Mouse (Mus musculus) midbrain, embryonic 16.5 days (tissue): ENCODE data around the gene Chpf2. TPM values are rescaled to one million over a fixed set of nuclear protein-coding genes. Genes with fewer than 3 reads are reported as not detected.
"Not testable (repeated sequence)": the region's sequence is repeated elsewhere in the genome, so short reads cannot be mapped to it uniquely, and the experiment has no call there.

ENCODE experiments used
- ATAC-seq: fragments of 200-750 bp; cut with Nextera tagmentation; 2 replicates; pipeline ENCODE4 v1.8.0; 2017; ENCODE audit warnings: moderate TSS enrichment
- H3K27ac ChIP-seq: fragments of 300-500 bp; sonication (generic); 2 replicates; pipeline ENCODE4 v1.5.1; 2014; ENCODE audit warnings: mild to moderate bottlenecking, low read length, mixed read lengths
- H3K27me3 ChIP-seq: fragments of 300-500 bp; sonication (generic); 2 replicates; pipeline ENCODE4 v1.6.1; 2014; ENCODE audit warnings: low read depth, low read length, mixed read lengths; ENCODE audit not compliant: control insufficient read depth, insufficient read depth
- H3K36me3 ChIP-seq: fragments of 300-500 bp; sonication (generic); 2 replicates; pipeline ENCODE4 v1.6.1; 2014; ENCODE audit warnings: mild to moderate bottlenecking, low read length, moderate library complexity, mixed read lengths; ENCODE audit not compliant: control insufficient read depth, insufficient read depth
- H3K4me1 ChIP-seq: fragments of 300-500 bp; sonication (generic); 2 replicates; pipeline ENCODE4 v1.6.1; 2014; ENCODE audit warnings: mild to moderate bottlenecking, low read length, mixed read lengths; ENCODE audit not compliant: control insufficient read depth, insufficient read depth
- H3K4me2 ChIP-seq: fragments of 300-500 bp; sonication (generic); 2 replicates; pipeline ENCODE4 v1.6.1; 2014; ENCODE audit warnings: mild to moderate bottlenecking, low read length, mixed read lengths
- H3K4me3 ChIP-seq: fragments of 300-500 bp; sonication (generic); 2 replicates; pipeline ENCODE4 v1.5.1; 2014; ENCODE audit warnings: low read depth, mild to moderate bottlenecking, low read length, moderate library complexity, mixed read lengths
- H3K9ac ChIP-seq: fragments of 300-500 bp; sonication (generic); 2 replicates; pipeline ENCODE4 v1.6.1; 2014; ENCODE audit warnings: low read depth, low read length, mixed read lengths
- H3K9me3 ChIP-seq: fragments of 300-500 bp; sonication (generic); replicated peaks from 2 replicates; pipeline ENCODE4 v1.6.1; 2014; ENCODE audit warnings: mild to moderate bottlenecking, low read length, mixed read lengths; ENCODE audit not compliant: control insufficient read depth, poor library complexity, severe bottlenecking
- WGBS: fragments of 180-500 bp; shearing (Covaris S2); extraction: QIAGEN DNeasy Blood & Tissue Kit; methylation state at CpG from one replicate; pipeline ENCODE4 v1.1.7; 2014; 5-methylcytosine and 5-hydroxymethylcytosine counted together
- polyA plus RNA-seq: library from polyadenylated mRNA; unstranded; fragments of >200 nt; fragmentation: Nextera tagmentation; extraction: Ambion mirVana; gene quantifications from 2 replicates; pipeline ENCODE4 v1.2.1, GENCODE M21; 2015

Chpf2 gene
- polyA plus RNA-seq, 1 experiment from 2014 or later: 23.3 TPM

- no peak for ATAC-seq
- H3K4me3 ChIP-seq: no peak overlapping the region
- no peak overlapping the region for H3K27ac ChIP-seq
- no peaks in the 10 kb centered on the region for H3K36me3 ChIP-seq
- no peak overlapping the region for H3K9ac ChIP-seq
- H3K4me1 ChIP-seq: peaks cover 5% of the 10 kb centered on the region
- H3K27me3 ChIP-seq: no peaks in the 10 kb centered on the region; the same call in 1 of the 2 replicates
- no peaks in the 10 kb centered on the region for H3K9me3 ChIP-seq
- H3K4me2 ChIP-seq: no peak overlapping the region
- 76% methylated on average over 5 of the region's 5 CpGs for WGBS
These were observed 32.8 kb upstream of the Chpf2 start for GRCm38 (mm10) chr5:24553621-24554244.

GRCm38 (mm10) chr5:24555335-24555734 is 31.2 kb upstream of the Chpf2 start:
- not testable (repeated sequence) for H3K9me3 ChIP-seq, H3K36me3 ChIP-seq, ATAC-seq, H3K27me3 ChIP-seq, H3K9ac ChIP-seq, H3K4me3 ChIP-seq, H3K27ac ChIP-seq, H3K4me1 ChIP-seq, H3K4me2 ChIP-seq
- 92% methylated on average over 7 of the region's 7 CpGs for WGBS

DNA sequence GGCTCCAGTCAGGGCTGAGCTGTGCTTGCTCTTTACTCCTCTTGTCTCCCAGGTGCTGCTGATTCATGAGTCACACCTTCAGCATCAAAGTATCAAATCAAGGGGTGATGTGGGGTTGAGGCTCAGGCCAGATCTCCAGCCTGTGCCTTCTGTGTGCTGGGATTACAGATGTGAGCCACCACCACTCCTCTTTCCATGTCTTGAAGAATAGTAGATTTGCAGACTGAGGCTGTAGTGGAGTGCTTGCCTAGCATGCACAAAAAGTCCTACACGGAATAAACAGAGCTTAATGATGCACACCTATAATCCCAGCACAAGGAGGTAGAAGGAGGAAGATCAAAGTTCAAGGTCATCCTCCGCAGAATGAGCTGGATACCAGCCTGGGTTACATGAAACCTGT is 29.8 kb upstream of the Chpf2 start, which contains the start of gene 4931409K22Rik:
Gene 4931409K22Rik, minus strand, starts transcription at position 101 of the 400 bp plus-strand sequence.
- H3K4me3 ChIP-seq: no peak within 1 kb of the TSS
- no peaks in the 10 kb centered on the region for H3K36me3 ChIP-seq
- no peak for ATAC-seq
- H3K27me3 ChIP-seq: no peaks in the 10 kb centered on the region
- no peaks in the 10 kb centered on the region for H3K4me1 ChIP-seq
- no peak within 1 kb of the TSS for H3K4me2 ChIP-seq
- 73% methylated on average over 2 of the region's 2 CpGs for WGBS
- no peak within 1 kb of the TSS for H3K27ac ChIP-seq
- no peaks in the 10 kb centered on the region for H3K9me3 ChIP-seq
- no peak within 1 kb of the TSS for H3K9ac ChIP-seq

- H3K36me3 ChIP-seq: peaks cover 31% of the 10 kb centered on the region
- no peaks in the 10 kb centered on the region for H3K27me3 ChIP-seq
- WGBS: 77% methylated on average over 1 of the region's 1 CpGs
- H3K4me1 ChIP-seq: peaks cover 14% of the 10 kb centered on the region
- no peaks in the 10 kb centered on the region for H3K9me3 ChIP-seq
- no peak overlapping the region for H3K4me3 ChIP-seq
- H3K27ac ChIP-seq: no peak overlapping the region
- no peak overlapping the region for H3K9ac ChIP-seq
- no peak for ATAC-seq
- peak overlapping the region; percentile 96; the same call in 1 of the 2 replicates for H3K4me2 ChIP-seq
These were observed 10.6 kb upstream of the Chpf2 start for GRCm38 (mm10) chr5:24575948-24576347.

DNA sequence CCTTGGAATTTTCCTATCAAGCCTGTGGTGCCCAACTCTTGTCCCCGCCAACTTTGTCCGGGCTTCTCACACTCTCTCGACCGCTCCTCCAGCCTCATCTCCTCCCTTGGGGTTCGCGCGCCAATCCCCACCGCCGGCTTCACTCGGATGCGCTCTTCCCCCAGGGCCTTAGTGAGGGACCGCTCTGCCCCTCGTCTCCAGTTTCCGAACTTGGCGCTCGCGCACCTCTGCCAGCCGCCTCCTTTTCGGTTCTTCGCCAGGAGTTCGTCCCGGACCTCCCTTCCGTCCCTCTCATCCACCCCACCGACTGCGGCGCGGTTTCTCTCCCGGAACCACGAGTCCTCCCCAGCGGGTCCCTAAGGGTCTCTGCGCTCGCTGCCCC is 9.7 kb upstream of the Chpf2 start:
- Histone ChIP-seq H3K9me3 (no peaks in the 10 kb centered on the region), H3K4me3 (peak overlapping the region; percentile 85), H3K4me2 (peak overlapping the region; percentile 96), H3K9ac (peak overlapping the region; percentile 75), H3K4me1 (peaks cover 14% of the 10 kb centered on the region), H3K36me3 (peaks cover 25% of the 10 kb centered on the region), H3K27me3 (no peaks in the 10 kb centered on the region), H3K27ac (peak overlapping the region; percentile 72)
- peak; percentile 31 for ATAC-seq
- under 1% methylated on average over 32 of the region's 32 CpGs for WGBS

DNA sequence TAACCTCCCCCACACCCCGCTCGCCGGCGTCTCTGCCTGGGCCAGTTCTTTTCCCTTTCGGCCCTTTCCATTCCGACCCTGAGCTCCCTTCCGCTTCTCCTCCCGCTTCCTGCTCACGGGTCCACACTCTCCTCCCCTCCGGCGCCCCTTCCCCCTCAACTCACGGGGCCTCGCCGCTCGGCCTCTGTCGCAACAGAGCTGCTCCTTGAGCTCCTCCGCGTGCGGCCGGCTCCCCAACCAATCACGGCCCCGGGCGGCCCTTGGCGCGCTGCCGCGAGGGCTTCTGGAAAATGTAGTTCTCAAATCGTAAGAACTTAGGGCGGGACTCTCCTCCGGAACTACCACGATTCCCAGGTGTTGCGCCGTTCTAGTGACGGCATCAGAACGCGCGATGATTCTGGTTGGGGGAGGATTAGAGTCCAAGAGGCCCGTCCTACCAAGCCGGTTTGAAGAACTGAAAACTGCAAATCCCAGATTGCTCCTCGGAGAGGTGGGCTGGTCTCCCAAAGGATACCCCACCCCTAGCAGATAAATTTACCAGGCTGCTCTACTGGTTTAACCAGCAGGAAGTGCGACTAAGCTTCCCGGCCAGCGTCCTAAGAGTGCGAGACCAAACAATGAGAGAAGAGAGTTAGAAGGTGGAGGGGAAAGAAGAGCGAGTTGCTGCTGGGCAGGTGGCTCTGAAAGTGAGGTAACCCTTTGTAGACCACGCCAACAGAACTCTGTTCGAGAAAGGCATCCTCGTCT is 9.2 kb upstream of the Chpf2 start, which contains the start of gene Abcf2:
Gene Abcf2, minus strand, starts transcription at position 285 of the 747 bp plus-strand sequence.
- peaks cover 14% of the 10 kb centered on the region for H3K4me1 ChIP-seq
- peak; percentile 98 for ATAC-seq
- no peaks in the 10 kb centered on the region for H3K9me3 ChIP-seq
- peak within 1 kb of the TSS; percentile 96 for H3K4me2 ChIP-seq
- WGBS: under 1% methylated on average over 48 of the region's 48 CpGs
- H3K36me3 ChIP-seq: peaks cover 20% of the 10 kb centered on the region
- peak within 1 kb of the TSS; percentile 85 for H3K4me3 ChIP-seq
- H3K9ac ChIP-seq: peak within 1 kb of the TSS; percentile 75
- peak within 1 kb of the TSS; percentile 72 for H3K27ac ChIP-seq
- H3K27me3 ChIP-seq: no peaks in the 10 kb centered on the region

- Histone ChIP-seq H3K36me3 (peaks cover 10% of the 10 kb centered on the region), H3K4me1 (peaks cover 14% of the 10 kb centered on the region), H3K27ac (no peak overlapping the region), H3K9me3 (no peaks in the 10 kb centered on the region), H3K27me3 (no peaks in the 10 kb centered on the region), H3K9ac (peak overlapping the region; percentile 55; the same call in 1 of the 2 replicates), H3K4me3 (peak overlapping the region; percentile 85), H3K4me2 (peak overlapping the region; percentile 78)
- ATAC-seq: no peak
- 70% methylated on average over 6 of the region's 6 CpGs for WGBS
These were observed 8.2 kb upstream of the Chpf2 start for GRCm38 (mm10) chr5:24578109-24578963.

DNA sequence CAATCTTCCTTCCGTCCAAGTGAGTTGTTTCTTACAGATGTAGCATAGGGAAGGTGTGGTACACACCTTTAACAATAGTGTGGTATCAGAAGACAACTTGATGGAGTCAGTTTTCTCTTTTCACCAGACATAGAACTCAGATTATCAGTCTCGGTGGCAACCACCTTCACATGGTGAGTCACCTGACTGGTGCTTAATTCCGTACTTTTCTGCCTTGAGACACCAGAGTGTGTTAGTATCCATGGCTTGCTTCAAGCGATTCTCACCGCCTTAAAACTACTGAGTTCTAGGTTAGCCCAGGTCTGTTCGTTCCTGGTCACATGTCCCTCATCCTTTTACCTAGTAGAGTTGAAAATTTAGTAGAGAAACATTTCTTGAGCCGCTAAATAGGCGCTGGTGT is 435 bp upstream of the Chpf2 start:
- 4% methylated on average over 8 of the region's 8 CpGs for WGBS
- Histone ChIP-seq H3K4me1 (peaks cover 17% of the 10 kb centered on the region), H3K9ac (peak overlapping the region; percentile 90), H3K27me3 (no peaks in the 10 kb centered on the region), H3K27ac (peak overlapping the region; percentile 84), H3K4me3 (peak overlapping the region; percentile 81), H3K4me2 (peak overlapping the region; percentile 84), H3K36me3 (peaks cover under 1% of the 10 kb centered on the region; the same call in 1 of the 2 replicates), H3K9me3 (no peaks in the 10 kb centered on the region)
- ATAC-seq: peak; percentile 30
